Mouse (Mus musculus): ENCODE results near the gene Hint1. TPM values are rescaled to one million over a fixed set of nuclear protein-coding genes. Genes with fewer than 3 reads are reported as not detected.
A peak's percentile ranks its signal among the peaks of the same experiment; 100 is the strongest.

Gene Hint1
- polyA plus RNA-seq, 1 experiment from 2014 or later, result 702 TPM

DNA sequence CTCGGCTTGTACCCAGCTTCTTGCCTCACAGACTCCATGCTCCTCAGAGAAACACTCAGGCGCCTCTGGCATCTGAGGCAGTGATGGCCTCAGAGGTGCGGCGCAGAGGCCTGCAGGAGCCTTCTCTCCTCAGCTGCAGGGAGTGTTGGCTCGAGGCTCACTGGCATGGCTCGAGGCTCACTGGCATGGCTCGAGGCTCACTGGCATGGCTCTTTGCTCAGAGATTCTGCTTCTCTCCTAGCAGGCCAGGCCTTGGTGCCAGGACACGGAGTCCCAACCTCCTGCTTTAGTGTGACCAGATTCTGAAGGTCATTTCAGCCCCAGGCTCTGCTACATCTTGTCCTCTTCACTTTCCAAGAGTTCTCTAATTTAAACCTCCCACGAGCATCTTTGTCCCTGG lies 30.1 kb upstream of the Hint1 start:
- DNase-seq (ENCODE audit: low spot score) (no peak), ATAC-seq (replicated peaks; ENCODE audit: low FRiP score) (no peak)
- 87% methylated on average over 9 of the region's 9 CpGs for WGBS
- no peaks in the 10 kb centered on the region for H3K36me3 ChIP-seq (ENCODE audit: control insufficient read depth, insufficient read depth, low read length)
- no peak overlapping the region for H3K4me2 ChIP-seq (ENCODE audit: low read depth, low read length, severe bottlenecking)
- H3K9me3 ChIP-seq (ENCODE audit: control insufficient read depth, low read length), result no peaks in the 10 kb centered on the region
- no peaks in the 10 kb centered on the region for H3K4me1 ChIP-seq (replicated peaks; ENCODE audit: control insufficient read depth, insufficient read depth, low read length)
- no peak overlapping the region for H3K9ac ChIP-seq (ENCODE audit: low read length)
- H3K27me3 ChIP-seq (ENCODE audit: control insufficient read depth, insufficient read depth, low read length), result no peaks in the 10 kb centered on the region
- no peak overlapping the region for H3K4me3 ChIP-seq (ENCODE audit: low read depth, low read length)
- no peak overlapping the region for H3K27ac ChIP-seq (ENCODE audit: low read depth, low read length)

DNA sequence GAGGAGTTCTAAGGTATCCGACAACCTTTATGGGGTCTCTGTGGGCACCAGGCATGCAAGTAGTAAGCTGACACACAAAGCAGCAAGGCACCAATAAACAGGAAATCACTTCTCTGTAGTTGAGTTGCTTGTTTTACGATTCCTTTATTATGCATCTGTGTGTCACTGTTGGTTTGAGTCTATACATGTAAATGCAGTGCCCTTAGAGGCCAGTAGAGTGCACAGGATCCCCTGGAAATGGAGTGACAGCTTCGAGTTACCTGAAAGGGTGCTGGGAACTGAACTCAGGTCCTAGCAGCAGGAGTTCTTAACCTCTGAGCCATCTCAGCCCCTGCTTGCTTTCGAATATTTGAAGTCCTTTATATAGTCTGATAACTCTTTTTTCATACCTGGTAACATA lies 26.5 kb upstream of the Hint1 start:
- ATAC-seq (replicated peaks; ENCODE audit: low FRiP score) (no peak), DNase-seq (ENCODE audit: low spot score) (no peak)

DNA sequence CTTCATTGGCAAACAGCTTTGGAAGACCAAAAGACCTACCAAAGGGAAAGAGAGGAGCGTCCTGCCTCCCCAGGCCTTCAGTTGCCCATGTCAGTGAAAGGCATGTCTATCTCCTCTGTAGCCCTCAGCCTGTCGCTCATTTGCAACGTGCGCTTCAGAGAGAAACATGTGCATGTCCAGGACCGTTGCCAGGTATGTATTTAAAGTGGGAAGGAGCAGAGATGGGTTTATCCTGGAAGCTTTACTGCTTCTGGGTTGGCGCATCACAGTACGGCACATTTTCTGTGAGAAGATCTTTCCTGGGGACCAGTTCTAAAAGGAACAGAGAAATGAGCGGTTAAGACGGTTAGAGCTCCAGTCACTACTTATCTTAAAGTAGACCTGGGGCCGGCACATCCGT lies 25.3 kb upstream of the Hint1 start:
- 95% methylated on average over 11 of the region's 11 CpGs for WGBS
- H3K4me3 ChIP-seq (ENCODE audit: low read depth, low read length), result no peak overlapping the region
- H3K9me3 ChIP-seq (ENCODE audit: control insufficient read depth, low read length), result no peaks in the 10 kb centered on the region
- H3K4me1 ChIP-seq (replicated peaks; ENCODE audit: control insufficient read depth, insufficient read depth, low read length), result 0 out of 2 replicates have a peak, but pooled peaks cover 2% of the 10 kb centered on the region
- DNase-seq (ENCODE audit: low spot score), result no peak
- H3K4me2 ChIP-seq (ENCODE audit: low read depth, low read length, severe bottlenecking), result no peak overlapping the region
- H3K36me3 ChIP-seq (ENCODE audit: control insufficient read depth, insufficient read depth, low read length), result no peaks in the 10 kb centered on the region
- no peak overlapping the region for H3K27ac ChIP-seq (ENCODE audit: low read depth, low read length)
- no peaks in the 10 kb centered on the region for H3K27me3 ChIP-seq (ENCODE audit: control insufficient read depth, insufficient read depth, low read length)
- H3K9ac ChIP-seq (ENCODE audit: low read length), result no peak overlapping the region
- no peak for ATAC-seq (replicated peaks; ENCODE audit: low FRiP score)

More for the DNA sequence above, 26.5 kb upstream of the Hint1 start:
- Histone ChIP-seq H3K4me3 (ENCODE audit: low read depth, low read length) (no peak overlapping the region), H3K27ac (ENCODE audit: low read depth, low read length) (no peak overlapping the region), H3K4me2 (ENCODE audit: low read depth, low read length, severe bottlenecking) (no peak overlapping the region), H3K4me1 (replicated peaks; ENCODE audit: control insufficient read depth, insufficient read depth, low read length) (no peaks in the 10 kb centered on the region), H3K9me3 (ENCODE audit: control insufficient read depth, low read length) (no peaks in the 10 kb centered on the region), H3K27me3 (ENCODE audit: control insufficient read depth, insufficient read depth, low read length) (no peaks in the 10 kb centered on the region), H3K36me3 (ENCODE audit: control insufficient read depth, insufficient read depth, low read length) (no peaks in the 10 kb centered on the region), H3K9ac (ENCODE audit: low read length) (no peak overlapping the region)
- WGBS, result 91% methylated on average over 4 of the region's 4 CpGs

DNA sequence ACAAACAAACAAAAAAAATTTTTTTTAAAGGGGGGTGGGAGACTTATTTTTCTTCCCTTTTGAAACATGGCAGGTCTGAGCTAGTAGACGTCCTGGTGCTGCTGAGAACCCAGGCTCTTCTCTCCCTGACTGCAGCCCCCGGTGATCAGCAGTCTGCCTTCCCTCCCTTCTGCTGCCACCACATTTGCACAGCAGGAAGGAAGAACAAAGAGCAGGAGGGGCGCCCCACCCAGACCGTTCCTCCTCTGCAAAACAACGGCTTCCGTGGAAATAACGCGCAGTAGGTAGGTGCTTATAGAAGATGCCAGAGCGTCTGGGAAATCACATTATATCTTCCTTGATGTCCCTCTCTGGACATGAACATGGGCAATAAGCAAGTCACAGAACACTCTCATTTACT lies 21.8 kb upstream of the Hint1 start:
- Histone ChIP-seq H3K9me3 (ENCODE audit: control insufficient read depth, low read length) (no peaks in the 10 kb centered on the region), H3K4me2 (ENCODE audit: low read depth, low read length, severe bottlenecking) (no peak overlapping the region), H3K27ac (ENCODE audit: low read depth, low read length) (no peak overlapping the region), H3K36me3 (ENCODE audit: control insufficient read depth, insufficient read depth, low read length) (no peaks in the 10 kb centered on the region), H3K27me3 (ENCODE audit: control insufficient read depth, insufficient read depth, low read length) (no peaks in the 10 kb centered on the region), H3K4me3 (ENCODE audit: low read depth, low read length) (no peak overlapping the region), H3K4me1 (replicated peaks; ENCODE audit: control insufficient read depth, insufficient read depth, low read length) (0 out of 2 replicates have a peak, but pooled peaks cover 2% of the 10 kb centered on the region), H3K9ac (ENCODE audit: low read length) (no peak overlapping the region)
- ATAC-seq (replicated peaks; ENCODE audit: low FRiP score) (no peak), DNase-seq (ENCODE audit: low spot score) (no peak)
- WGBS, result 83% methylated on average over 9 of the region's 9 CpGs

DNA sequence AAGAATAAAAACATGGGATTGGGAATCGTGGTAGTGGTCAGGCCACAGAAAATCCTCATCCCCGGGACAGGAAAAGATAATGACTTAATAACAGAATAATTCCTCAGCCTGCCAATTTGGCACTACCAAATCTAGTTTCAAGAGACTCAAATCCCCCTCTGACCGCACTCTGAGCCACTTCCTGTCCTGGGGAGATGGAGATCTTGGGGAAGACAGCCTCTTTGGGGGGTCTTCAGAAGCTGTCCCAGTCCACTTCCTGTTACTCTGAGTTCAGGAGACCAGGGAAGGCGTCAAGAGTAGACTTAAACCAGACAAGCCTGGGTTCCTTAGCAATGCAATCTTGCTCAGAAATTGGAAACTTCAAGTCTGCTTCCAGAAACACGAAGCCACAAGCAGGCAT lies 21.2 kb upstream of the Hint1 start:
- no peak overlapping the region for H3K4me3 ChIP-seq (ENCODE audit: low read depth, low read length)
- no peaks in the 10 kb centered on the region for H3K27me3 ChIP-seq (ENCODE audit: control insufficient read depth, insufficient read depth, low read length)
- DNase-seq (ENCODE audit: low spot score) (no peak), ATAC-seq (replicated peaks; ENCODE audit: low FRiP score) (no peak)
- no peaks in the 10 kb centered on the region for H3K36me3 ChIP-seq (ENCODE audit: control insufficient read depth, insufficient read depth, low read length)
- no peaks in the 10 kb centered on the region for H3K9me3 ChIP-seq (ENCODE audit: control insufficient read depth, low read length)
- WGBS, result 84% methylated on average over 5 of the region's 5 CpGs
- H3K4me1 ChIP-seq (replicated peaks; ENCODE audit: control insufficient read depth, insufficient read depth, low read length), result 0 out of 2 replicates have a peak, but pooled peaks cover 2% of the 10 kb centered on the region
- no peak overlapping the region for H3K4me2 ChIP-seq (ENCODE audit: low read depth, low read length, severe bottlenecking)
- no peak overlapping the region for H3K9ac ChIP-seq (ENCODE audit: low read length)
- H3K27ac ChIP-seq (ENCODE audit: low read depth, low read length), result no peak overlapping the region

DNA sequence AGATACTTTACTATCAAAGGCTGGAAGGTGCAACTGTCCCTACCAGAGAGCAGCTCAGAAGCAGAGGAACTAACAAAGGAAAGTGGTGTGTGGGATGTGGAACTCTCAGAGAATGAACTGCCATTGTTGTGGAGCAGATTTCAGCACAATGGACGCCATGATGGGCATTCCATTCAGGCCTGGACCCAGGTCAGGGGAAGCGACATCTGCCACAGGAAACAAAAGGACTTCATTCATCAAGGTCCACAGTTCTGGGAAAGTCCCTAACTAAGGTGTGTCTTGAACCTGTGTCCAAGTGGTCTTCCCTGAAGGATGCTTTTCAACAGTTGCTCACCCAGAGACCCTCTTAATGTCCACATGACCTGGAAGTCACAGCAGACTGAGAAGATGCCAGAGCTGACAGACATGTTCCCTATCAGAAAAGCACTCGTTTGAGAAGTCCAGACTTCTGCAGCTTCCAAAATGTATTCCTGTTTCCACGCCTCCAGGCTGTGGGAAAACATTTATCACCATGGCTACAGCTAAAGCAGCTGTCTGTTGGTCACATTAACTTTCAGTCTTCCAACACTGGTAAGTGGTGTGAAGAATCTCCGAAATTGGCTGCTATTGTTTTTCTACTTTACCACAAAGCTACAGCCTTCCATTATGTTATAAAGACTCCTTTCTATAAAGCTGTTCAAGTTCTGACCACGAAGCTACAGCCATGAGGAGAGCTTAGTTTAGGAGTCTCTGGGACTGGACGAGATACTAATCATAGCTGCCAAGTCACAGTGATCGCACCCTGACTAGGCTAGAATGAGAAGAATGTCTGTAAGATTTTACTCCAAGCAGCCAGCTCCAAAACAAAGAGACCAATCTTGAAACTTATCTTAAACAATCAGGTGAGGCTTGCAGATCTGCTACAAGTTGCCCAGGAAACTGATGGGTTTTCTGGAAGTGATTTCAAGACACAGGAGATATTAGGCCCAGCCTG lies 20.4 kb upstream of the Hint1 start:
- no peaks in the 10 kb centered on the region for H3K9me3 ChIP-seq (ENCODE audit: control insufficient read depth, low read length)
- no peaks in the 10 kb centered on the region for H3K36me3 ChIP-seq (ENCODE audit: control insufficient read depth, insufficient read depth, low read length)
- H3K9ac ChIP-seq (ENCODE audit: low read length), result no peak overlapping the region
- 0 out of 2 replicates have a peak, but pooled peaks cover 2% of the 10 kb centered on the region for H3K4me1 ChIP-seq (replicated peaks; ENCODE audit: control insufficient read depth, insufficient read depth, low read length)
- 0 out of 2 replicates have a peak overlapping the region, but pooled peaks have one; percentile 18 for H3K27ac ChIP-seq (ENCODE audit: low read depth, low read length)
- ATAC-seq (replicated peaks; ENCODE audit: low FRiP score), result no peak
- H3K27me3 ChIP-seq (ENCODE audit: control insufficient read depth, insufficient read depth, low read length), result no peaks in the 10 kb centered on the region
- H3K4me2 ChIP-seq (ENCODE audit: low read depth, low read length, severe bottlenecking), result no peak overlapping the region
- no peak for DNase-seq (ENCODE audit: low spot score)
- no peak overlapping the region for H3K4me3 ChIP-seq (ENCODE audit: low read depth, low read length)
- 54% methylated on average over 8 of the region's 8 CpGs for WGBS

DNA sequence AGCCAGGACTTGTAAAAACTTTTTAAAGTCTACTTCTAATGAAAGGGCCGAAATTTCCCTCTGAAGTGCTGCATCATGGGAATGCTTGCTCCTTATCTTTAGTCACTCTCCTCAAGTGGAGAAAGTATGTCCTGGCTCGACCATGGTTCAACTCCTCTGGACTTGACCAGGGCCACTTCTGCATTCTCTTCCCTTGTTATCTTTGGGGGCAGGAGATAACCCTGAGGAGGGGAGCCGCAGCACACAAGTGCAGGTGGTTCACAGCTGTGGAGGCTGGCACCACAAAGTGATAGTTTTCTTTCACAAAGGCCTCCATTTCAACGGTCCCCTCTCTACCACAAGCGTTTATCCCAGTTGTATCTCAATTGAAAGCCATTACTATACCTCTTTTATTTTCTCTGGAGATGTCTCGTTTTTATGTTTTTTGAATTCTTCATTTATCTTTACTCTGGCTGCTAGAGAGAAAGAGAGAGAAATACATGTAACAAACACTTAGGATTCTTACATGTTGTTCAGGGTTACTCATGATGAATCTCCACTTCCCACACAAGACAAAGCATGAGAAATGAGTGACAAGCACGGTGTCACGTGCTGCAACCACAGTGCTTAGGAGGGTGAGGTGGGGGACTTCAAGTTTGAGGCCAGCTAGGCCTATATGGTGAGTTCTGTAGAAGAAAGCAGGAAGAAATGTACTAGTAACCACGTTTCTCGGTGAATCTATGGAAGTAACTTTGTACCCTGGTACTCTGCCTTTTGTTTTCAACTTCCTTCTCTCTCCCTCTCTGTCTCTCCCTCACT lies 16.0 kb upstream of the Hint1 start:
- ATAC-seq (replicated peaks; ENCODE audit: low FRiP score), result no peak
- H3K9me3 ChIP-seq (ENCODE audit: control insufficient read depth, low read length), result no peaks in the 10 kb centered on the region
- DNase-seq (ENCODE audit: low spot score), result no peak
- no peak overlapping the region for H3K27ac ChIP-seq (ENCODE audit: low read depth, low read length)
- no peaks in the 10 kb centered on the region for H3K36me3 ChIP-seq (ENCODE audit: control insufficient read depth, insufficient read depth, low read length)
- H3K27me3 ChIP-seq (ENCODE audit: control insufficient read depth, insufficient read depth, low read length), result no peaks in the 10 kb centered on the region
- 87% methylated on average over 10 of the region's 10 CpGs for WGBS
- no peak overlapping the region for H3K4me3 ChIP-seq (ENCODE audit: low read depth, low read length)
- H3K4me1 ChIP-seq (replicated peaks; ENCODE audit: control insufficient read depth, insufficient read depth, low read length), result 0 out of 2 replicates have a peak, but pooled peaks cover 2% of the 10 kb centered on the region
- H3K9ac ChIP-seq (ENCODE audit: low read length), result no peak overlapping the region
- H3K4me2 ChIP-seq (ENCODE audit: low read depth, low read length, severe bottlenecking), result no peak overlapping the region

DNA sequence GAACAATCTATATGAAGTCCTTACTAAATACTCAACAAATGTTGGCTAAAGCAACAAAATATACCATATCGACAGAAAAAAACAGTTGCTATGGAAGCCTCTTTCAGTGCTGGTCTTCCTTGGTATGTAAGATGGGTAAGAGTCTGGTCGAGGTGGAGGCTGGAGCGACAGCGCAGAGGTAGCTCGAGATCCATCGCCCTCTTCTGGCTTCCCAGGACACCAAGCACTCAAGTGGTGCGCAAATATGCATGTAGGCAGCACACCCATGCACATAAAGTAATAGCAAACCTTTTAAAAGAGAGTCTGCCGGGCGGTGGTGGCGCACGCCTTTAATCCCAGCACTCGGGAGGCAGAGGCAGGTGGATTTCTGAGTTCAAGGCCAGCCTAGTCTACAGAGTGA lies 14.5 kb upstream of the Hint1 start:
- Histone ChIP-seq H3K27ac (ENCODE audit: low read depth, low read length) (no peak overlapping the region), H3K9ac (ENCODE audit: low read length) (no peak overlapping the region), H3K4me2 (ENCODE audit: low read depth, low read length, severe bottlenecking) (no peak overlapping the region), H3K36me3 (ENCODE audit: control insufficient read depth, insufficient read depth, low read length) (no peaks in the 10 kb centered on the region), H3K27me3 (ENCODE audit: control insufficient read depth, insufficient read depth, low read length) (no peaks in the 10 kb centered on the region), H3K4me3 (ENCODE audit: low read depth, low read length) (no peak overlapping the region), H3K9me3 (ENCODE audit: control insufficient read depth, low read length) (no peaks in the 10 kb centered on the region), H3K4me1 (replicated peaks; ENCODE audit: control insufficient read depth, insufficient read depth, low read length) (no peaks in the 10 kb centered on the region)
- DNase-seq (ENCODE audit: low spot score) (no peak), ATAC-seq (replicated peaks; ENCODE audit: low FRiP score) (no peak)
- 93% methylated on average over 12 of the region's 12 CpGs for WGBS
